Mouse (Mus musculus) kidney, adult 2 months (tissue): Measurements from ENCODE around the gene Slc35a3. TPM values are rescaled to one million over a fixed set of nuclear protein-coding genes. Genes with fewer than 3 reads are reported as not detected.

Source experiments
- DNase-seq: peaks from one replicate; pipeline ENCODE4 v3.0.0; 2021
- H3K27ac ChIP-seq: fragments of 200-500 bp; 2 replicates; pipeline ENCODE4 v1.5.1; 2012; ENCODE audit warnings: low read depth, low read length, control low read depth, inconsistent platforms; ENCODE audit not compliant: insufficient read depth
- H3K27me3 ChIP-seq: fragments of 200-500 bp; replicated peaks from 2 replicates; pipeline ENCODE4 v1.6.1; 2012; ENCODE audit warnings: mild to moderate bottlenecking, moderate library complexity, low read length, inconsistent platforms; ENCODE audit not compliant: control insufficient read depth, insufficient read depth
- H3K36me3 ChIP-seq: fragments of 200-500 bp; 2 replicates; pipeline ENCODE4 v1.6.1; 2012; ENCODE audit warnings: mild to moderate bottlenecking, moderate library complexity, low read length, inconsistent platforms; ENCODE audit not compliant: control insufficient read depth, insufficient read depth
- H3K4me1 ChIP-seq: fragments of 200-500 bp; 2 replicates; pipeline ENCODE4 v1.6.1; 2011; ENCODE audit warnings: low read length; ENCODE audit not compliant: control insufficient read depth, insufficient read depth
- H3K4me3 ChIP-seq: fragments of 200-500 bp; 2 replicates; pipeline ENCODE4 v1.5.1; 2011; ENCODE audit warnings: mild to moderate bottlenecking, low read depth, low read length, control low read depth; ENCODE audit not compliant: insufficient read depth
- CTCF ChIP-seq: fragments of 200-500 bp; conservative IDR thresholded peaks from 2 replicates; pipeline ENCODE4 v1.5.1; 2011; ENCODE audit warnings: low read depth, mild to moderate bottlenecking, control low read depth, low read length, moderate library complexity, mixed read lengths; ENCODE audit not compliant: insufficient read depth, insufficient read length
- POLR2A ChIP-seq: fragments of 200-500 bp; IDR thresholded peaks from one replicate; pipeline ENCODE4 v1.6.1; 2011; ENCODE audit warnings: low read depth, low read length, control low read depth
- WGBS: fragments of 180-500 bp; shearing (Covaris S2); methylation state at CpG from one replicate; pipeline ENCODE4 v1.1.7; 2018; 5-methylcytosine and 5-hydroxymethylcytosine counted together
- polyA plus RNA-seq: library from polyadenylated mRNA; depleted of rRNA; stranded (reverse); fragments of >200 nt; gene quantifications from 2 replicates; pipeline ENCODE4 v1.2.3, GENCODE M21; 2012

The Slc35a3 gene
- polyA plus RNA-seq, 1 experiment, result 15.7 TPM

GRCm38 (mm10) chr3:116640024-116640423 lies 72.6 kb downstream of the Slc35a3 start:
- TF ChIP-seq CTCF (no peak), POLR2A (no peak)
- Histone ChIP-seq H3K4me3 (no peak overlapping the region), H3K27me3 (no peaks in the 10 kb centered on the region), H3K36me3 (peaks cover 8% of the 10 kb centered on the region), H3K4me1 (no peaks in the 10 kb centered on the region), H3K27ac (no peak overlapping the region)
- DNase-seq, result no peak
- 82% methylated on average over 1 of the region's 1 CpGs for WGBS

GRCm38 (mm10) chr3:116638572-116638971 lies 74.1 kb downstream of the Slc35a3 start:
- DNase-seq, result no peak
- Histone ChIP-seq H3K4me3 (no peak overlapping the region), H3K36me3 (peaks cover 7% of the 10 kb centered on the region), H3K4me1 (no peaks in the 10 kb centered on the region), H3K27ac (no peak overlapping the region), H3K27me3 (no peaks in the 10 kb centered on the region)
- 68% methylated on average over 7 of the region's 7 CpGs for WGBS
- no peak for TF ChIP-seq POLR2A

- Histone ChIP-seq H3K4me1 (no peaks in the 10 kb centered on the region), H3K36me3 (peaks cover 8% of the 10 kb centered on the region), H3K27me3 (no peaks in the 10 kb centered on the region), H3K27ac (no peak overlapping the region), H3K4me3 (no peak overlapping the region)
- TF ChIP-seq CTCF, result no peak
- no peak for TF ChIP-seq POLR2A
- 74% methylated on average over 9 of the region's 9 CpGs for WGBS
- peak; percentile 19 for DNase-seq
Observed at GRCm38 (mm10) chr3:116637693-116638476, 74.7 kb downstream of the Slc35a3 start.

- H3K27me3 ChIP-seq, result no peaks in the 10 kb centered on the region
- H3K27ac ChIP-seq, result no peak overlapping the region
- no peak for TF ChIP-seq CTCF
- TF ChIP-seq POLR2A, result no peak
- H3K36me3 ChIP-seq, result peaks cover 7% of the 10 kb centered on the region
- WGBS, result 64% methylated on average over 5 of the region's 5 CpGs
- H3K4me3 ChIP-seq, result no peak overlapping the region
- no peak for DNase-seq
- no peaks in the 10 kb centered on the region for H3K4me1 ChIP-seq
Observed at GRCm38 (mm10) chr3:116635799-116636198, 76.8 kb downstream of the Slc35a3 start.

- H3K27ac ChIP-seq, result no peak overlapping the region
- no peaks in the 10 kb centered on the region for H3K27me3 ChIP-seq
- H3K4me1 ChIP-seq, result no peaks in the 10 kb centered on the region
- WGBS, result 86% methylated on average over 8 of the region's 8 CpGs
- no peak for DNase-seq
- peaks cover 5% of the 10 kb centered on the region; the same call in 1 of the 2 replicates for H3K36me3 ChIP-seq
- TF ChIP-seq POLR2A, result no peak
- no peak overlapping the region for H3K4me3 ChIP-seq
Observed at GRCm38 (mm10) chr3:116634853-116635252, 77.8 kb downstream of the Slc35a3 start.

- 80% methylated on average over 3 of the region's 3 CpGs for WGBS
- DNase-seq, result no peak
- Histone ChIP-seq H3K4me1 (no peaks in the 10 kb centered on the region), H3K27me3 (no peaks in the 10 kb centered on the region), H3K36me3 (peaks cover 5% of the 10 kb centered on the region; the same call in 1 of the 2 replicates), H3K27ac (no peak overlapping the region), H3K4me3 (no peak overlapping the region)
- TF ChIP-seq POLR2A (no peak), CTCF (no peak)
Observed at GRCm38 (mm10) chr3:116634091-116634490, 78.5 kb downstream of the Slc35a3 start.

GRCm38 (mm10) chr3:116632971-116633370 lies 79.7 kb downstream of the Slc35a3 start:
- no peaks in the 10 kb centered on the region for H3K27me3 ChIP-seq

More at GRCm38 (mm10) chr3:116632971-116633370, 79.7 kb downstream of the Slc35a3 start:
- no peak for DNase-seq
- H3K36me3 ChIP-seq, result peaks cover 5% of the 10 kb centered on the region; the same call in 1 of the 2 replicates
- TF ChIP-seq POLR2A, result no peak
- TF ChIP-seq CTCF, result no peak
- H3K4me3 ChIP-seq, result no peak overlapping the region
- 81% methylated on average over 3 of the region's 3 CpGs for WGBS
- H3K4me1 ChIP-seq, result no peaks in the 10 kb centered on the region
- no peak overlapping the region for H3K27ac ChIP-seq
